Mouse (Mus musculus) midbrain, embryonic 14.5 days (tissue): Measurements from ENCODE around the gene Lclat1. TPM values are rescaled to one million over a fixed set of nuclear protein-coding genes. Genes with fewer than 3 reads are reported as not detected.

ENCODE experiments used
- ATAC-seq: fragments of 200-750 bp; cut with Nextera tagmentation; 2 replicates; pipeline ENCODE4 v1.8.0; 2017; ENCODE audit warnings: moderate number of reproducible peaks, moderate library complexity; ENCODE audit not compliant: low FRiP score, low TSS enrichment
- DNase-seq: peaks from one replicate; pipeline ENCODE4 v3.0.0-alpha.2; 2015
- H3K27ac ChIP-seq: fragments of 300-500 bp; sonication (generic); replicated peaks from 2 replicates; pipeline ENCODE4 v1.5.1; 2014; ENCODE audit warnings: mild to moderate bottlenecking, low read depth, low read length, moderate library complexity
- H3K27me3 ChIP-seq: fragments of 300-500 bp; sonication (generic); 2 replicates; pipeline ENCODE4 v1.6.1; 2014; ENCODE audit warnings: low read length, control low read depth, mixed read lengths; ENCODE audit not compliant: control insufficient read depth, insufficient read depth
- H3K36me3 ChIP-seq: fragments of 300-500 bp; sonication (generic); 2 replicates; pipeline ENCODE4 v1.6.1; 2014; ENCODE audit warnings: low read length, control low read depth; ENCODE audit not compliant: control insufficient read depth, insufficient read depth
- H3K4me1 ChIP-seq: fragments of 300-500 bp; sonication (generic); 2 replicates; pipeline ENCODE4 v1.6.1; 2014; ENCODE audit warnings: mild to moderate bottlenecking, antibody characterized with exemption, low read length, control low read depth; ENCODE audit not compliant: control insufficient read depth, insufficient read depth
- H3K4me2 ChIP-seq: fragments of 300-500 bp; sonication (generic); 2 replicates; pipeline ENCODE4 v1.6.1; 2014; ENCODE audit warnings: mild to moderate bottlenecking, low read length, moderate library complexity
- H3K4me3 ChIP-seq: fragments of 300-500 bp; sonication (generic); replicated peaks from 2 replicates; pipeline ENCODE4 v1.5.1; 2014; ENCODE audit warnings: low read depth, low read length
- H3K9ac ChIP-seq: fragments of 300-500 bp; sonication (generic); replicated peaks from 2 replicates; pipeline ENCODE4 v1.6.1; 2014; ENCODE audit warnings: mild to moderate bottlenecking, low read length, moderate library complexity
- H3K9me3 ChIP-seq: fragments of 300-500 bp; sonication (generic); 2 replicates; pipeline ENCODE4 v1.6.1; 2016; ENCODE audit warnings: low read length, control low read depth, mixed read lengths; ENCODE audit not compliant: control insufficient read depth
- WGBS: fragments of 180-500 bp; shearing (Covaris S2); extraction: QIAGEN DNeasy Blood & Tissue Kit; methylation state at CpG from one replicate; pipeline ENCODE4 v1.1.7; 2014; 5-methylcytosine and 5-hydroxymethylcytosine counted together
- polyA plus RNA-seq: library from polyadenylated mRNA; unstranded; fragments of >200 nt; fragmentation: Nextera tagmentation; extraction: Ambion mirVana; gene quantifications from 2 replicates; pipeline ENCODE4 v1.2.1, GENCODE M21; 2014

Gene Lclat1
- polyA plus RNA-seq, 1 experiment from 2014 or later, result 16.9 TPM

DNA sequence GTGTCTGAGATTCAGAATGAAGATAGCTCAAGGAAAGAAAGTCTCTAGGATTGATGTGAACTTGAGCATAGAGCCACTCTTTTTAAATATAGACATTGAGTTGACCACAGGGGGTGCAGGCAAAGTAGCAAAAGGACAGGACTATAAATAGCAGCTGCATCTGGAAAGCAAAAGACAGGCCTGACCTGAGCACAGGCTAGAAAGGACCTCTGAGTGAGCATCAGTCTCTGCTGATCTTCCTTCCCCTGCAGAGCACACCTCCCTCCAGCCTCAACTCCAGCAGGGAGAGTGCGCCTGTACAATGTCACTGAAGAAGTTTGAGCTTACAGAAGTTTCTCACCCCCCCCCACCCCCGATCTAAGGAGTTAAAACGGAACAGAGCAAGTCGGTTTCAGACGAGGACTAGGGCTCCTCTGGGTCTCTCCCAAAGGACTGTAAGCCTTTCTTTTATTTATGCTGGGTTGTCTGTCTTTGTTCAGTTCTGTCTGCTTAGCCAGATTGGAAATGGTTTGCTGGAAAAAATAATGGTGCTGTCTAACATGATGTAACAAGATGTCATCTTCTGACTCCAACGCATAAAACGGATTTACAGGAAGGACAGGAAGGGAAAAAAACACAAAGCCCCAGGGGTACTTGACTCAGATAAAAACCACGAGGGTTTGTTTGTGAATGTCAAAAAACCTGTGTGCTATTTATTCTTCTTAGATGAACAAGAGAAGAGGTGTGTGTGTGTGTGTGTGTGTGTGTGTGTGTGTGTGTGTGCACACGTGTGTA is 26.2 kb upstream of the Lclat1 start:
- H3K36me3 ChIP-seq, result no peaks in the 10 kb centered on the region
- no peaks in the 10 kb centered on the region for H3K27me3 ChIP-seq
- H3K27ac ChIP-seq, result no peak overlapping the region
- no peak overlapping the region for H3K9ac ChIP-seq
- ATAC-seq, result no peak
- no peak overlapping the region for H3K4me3 ChIP-seq
- H3K4me1 ChIP-seq, result no peaks in the 10 kb centered on the region
- no peak for DNase-seq
- no peak overlapping the region for H3K4me2 ChIP-seq
- 47% methylated on average over 9 of the region's 9 CpGs for WGBS
- H3K9me3 ChIP-seq, result no peaks in the 10 kb centered on the region

DNA sequence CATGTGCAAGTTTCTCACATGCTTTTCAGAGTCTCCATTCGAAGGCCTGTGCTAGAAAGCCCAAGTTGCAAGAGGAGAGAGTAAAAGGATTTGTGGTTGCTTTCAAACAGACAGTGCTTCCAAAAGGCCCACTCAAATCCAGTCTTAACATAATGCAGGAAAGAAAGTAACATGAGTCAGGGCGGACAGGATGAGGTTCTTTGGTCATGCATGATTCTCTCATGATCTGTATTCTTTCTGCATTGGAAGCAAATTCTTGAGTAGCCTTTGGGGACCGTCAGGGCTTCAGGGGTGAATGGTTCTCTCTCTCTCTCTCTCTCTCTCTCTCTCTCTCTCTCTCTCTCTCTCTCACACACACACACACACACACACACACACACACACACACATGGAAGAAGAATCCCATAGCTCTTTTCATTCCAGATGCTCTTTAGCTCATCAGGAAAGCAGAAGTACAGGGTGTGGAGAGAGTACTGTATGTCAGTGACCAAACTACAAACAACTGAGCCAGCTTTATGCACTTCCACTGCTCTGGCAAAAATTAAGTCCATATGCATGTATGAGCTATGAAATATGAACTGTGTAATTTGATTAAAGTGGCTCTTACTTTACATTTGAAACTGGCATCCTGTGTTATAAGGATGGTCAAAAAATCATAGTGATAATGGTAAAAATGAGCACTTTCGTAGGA is 25.1 kb upstream of the Lclat1 start:
- DNase-seq (no peak), ATAC-seq (no peak)
- Histone ChIP-seq H3K9me3 (no peaks in the 10 kb centered on the region), H3K4me3 (no peak overlapping the region), H3K36me3 (no peaks in the 10 kb centered on the region), H3K4me2 (no peak overlapping the region), H3K4me1 (no peaks in the 10 kb centered on the region), H3K27me3 (no peaks in the 10 kb centered on the region), H3K9ac (no peak overlapping the region), H3K27ac (no peak overlapping the region)
- WGBS, result 69% methylated on average over 4 of the region's 4 CpGs

DNA sequence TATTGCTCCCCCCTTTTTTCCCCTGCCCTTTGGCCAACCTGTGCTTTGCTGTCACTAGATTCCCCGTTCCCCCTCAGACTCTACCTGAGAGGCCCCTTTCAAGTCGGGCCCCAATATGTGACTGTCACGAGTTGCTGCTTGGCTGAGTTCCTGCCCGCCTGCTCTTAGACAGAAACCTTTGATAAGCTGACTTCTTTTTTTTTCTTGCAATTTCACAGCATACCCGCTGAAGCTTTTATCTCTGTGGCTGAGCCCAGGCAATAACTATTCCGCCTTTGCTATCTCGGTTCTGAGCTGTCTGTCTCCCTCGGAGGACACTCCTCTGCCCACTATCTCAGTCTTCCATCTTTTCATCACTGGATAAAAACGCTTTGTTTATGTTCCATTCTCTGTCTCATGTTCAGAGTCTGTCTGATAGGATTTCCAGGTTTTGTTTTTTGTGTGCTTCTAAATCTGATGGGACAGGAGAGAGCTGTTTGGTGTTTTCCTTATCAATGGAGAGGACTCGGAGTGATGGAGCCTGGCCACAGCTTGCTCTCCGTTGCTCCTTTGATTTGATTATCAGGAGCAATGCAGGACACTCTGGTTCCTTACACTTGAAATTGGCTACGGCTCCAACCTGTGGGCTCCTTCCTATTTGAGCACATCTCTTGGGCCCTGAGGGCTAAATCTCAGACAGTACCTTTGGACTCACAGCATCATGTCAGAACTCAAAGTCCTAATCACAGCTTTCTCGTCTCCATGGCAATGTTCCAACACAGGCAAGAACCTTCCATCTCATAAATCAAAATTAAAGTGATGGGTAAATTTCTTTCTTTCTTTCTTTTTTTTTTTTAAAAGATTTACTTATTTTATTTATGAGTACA is 20.5 kb upstream of the Lclat1 start:
- Histone ChIP-seq H3K9me3 (no peaks in the 10 kb centered on the region), H3K4me1 (no peaks in the 10 kb centered on the region), H3K27me3 (no peaks in the 10 kb centered on the region), H3K4me3 (no peak overlapping the region), H3K27ac (no peak overlapping the region), H3K36me3 (no peaks in the 10 kb centered on the region), H3K9ac (no peak overlapping the region), H3K4me2 (no peak overlapping the region)
- no peak for ATAC-seq
- 50% methylated on average over 13 of the region's 13 CpGs for WGBS
- DNase-seq, result peak; percentile 18

DNA sequence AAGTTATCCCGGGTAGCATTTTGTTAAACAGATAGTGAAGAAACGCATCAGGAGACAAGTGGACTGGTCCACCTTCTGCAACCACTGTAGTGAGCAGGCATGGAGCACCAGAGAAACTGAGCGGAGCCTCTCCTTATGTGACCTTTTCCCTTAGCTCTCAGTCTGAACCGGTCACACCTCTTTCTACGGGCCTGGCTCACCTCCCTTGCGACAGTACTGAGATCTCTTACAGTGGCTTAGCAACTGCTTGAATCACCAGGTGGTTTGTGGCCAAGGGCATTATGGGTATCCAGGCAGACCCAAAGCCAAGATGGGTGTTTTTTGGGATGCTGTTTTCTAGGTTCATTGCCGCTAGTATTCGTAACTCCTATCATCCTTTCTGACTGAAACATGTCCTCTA is 16.4 kb upstream of the Lclat1 start:
- no peak overlapping the region for H3K4me3 ChIP-seq
- no peak for ATAC-seq
- no peaks in the 10 kb centered on the region for H3K9me3 ChIP-seq
- H3K4me2 ChIP-seq, result no peak overlapping the region
- 94% methylated on average over 8 of the region's 8 CpGs for WGBS
- H3K27me3 ChIP-seq, result no peaks in the 10 kb centered on the region
- no peak overlapping the region for H3K9ac ChIP-seq
- no peaks in the 10 kb centered on the region for H3K36me3 ChIP-seq
- H3K4me1 ChIP-seq, result no peaks in the 10 kb centered on the region
- no peak for DNase-seq
- no peak overlapping the region for H3K27ac ChIP-seq

DNA sequence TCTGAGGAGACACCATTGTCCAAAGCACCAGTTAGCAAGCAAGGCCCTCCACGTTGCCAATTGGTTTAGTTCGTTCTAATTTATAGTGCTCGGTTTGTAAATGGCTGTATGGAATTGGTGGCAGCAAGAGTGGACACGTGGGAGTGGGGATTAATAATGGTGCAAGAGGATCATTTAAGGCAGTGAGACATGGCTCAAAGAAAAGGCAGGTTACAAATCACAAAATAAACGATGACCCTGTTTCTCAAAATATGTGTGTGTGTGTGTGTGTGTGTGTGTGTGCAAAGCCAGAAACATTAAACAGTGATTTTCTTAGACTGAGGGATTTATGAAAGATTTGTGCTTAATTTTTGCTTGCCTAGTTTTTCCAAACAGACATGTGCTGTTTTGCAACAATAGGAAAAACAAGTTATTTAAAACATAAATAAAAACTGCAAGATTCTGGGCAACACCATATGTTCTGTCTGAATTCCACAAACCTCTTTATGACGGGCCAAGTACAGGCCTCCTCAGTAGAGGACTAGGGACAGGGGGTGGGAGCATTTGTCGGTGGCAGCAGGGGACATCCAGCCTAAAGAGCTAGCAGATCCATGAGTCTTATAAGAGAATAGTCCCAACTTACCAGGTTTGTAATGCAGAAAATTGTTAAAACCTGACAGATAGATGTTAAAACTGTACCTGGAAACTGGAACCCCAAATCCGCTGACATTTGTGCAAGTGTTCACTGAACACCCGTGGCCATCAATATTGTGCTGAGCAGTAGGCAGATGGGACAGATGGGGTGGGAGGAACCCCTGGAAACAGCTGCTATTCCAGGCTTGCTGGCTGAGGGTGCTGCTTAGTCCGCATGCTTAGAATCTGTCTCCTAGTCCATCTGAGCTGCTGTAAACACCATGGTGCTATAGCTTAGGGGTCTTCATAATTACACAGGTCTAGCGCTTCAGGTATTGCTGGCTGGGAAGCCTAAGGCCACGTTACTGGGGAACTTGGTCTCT is 15.4 kb upstream of the Lclat1 start:
- Histone ChIP-seq H3K9ac (no peak overlapping the region), H3K36me3 (no peaks in the 10 kb centered on the region), H3K4me1 (no peaks in the 10 kb centered on the region), H3K4me2 (no peak overlapping the region), H3K27me3 (no peaks in the 10 kb centered on the region), H3K4me3 (no peak overlapping the region), H3K27ac (no peak overlapping the region), H3K9me3 (no peaks in the 10 kb centered on the region)
- WGBS, result 85% methylated on average over 12 of the region's 12 CpGs
- ATAC-seq (no peak), DNase-seq (no peak)

DNA sequence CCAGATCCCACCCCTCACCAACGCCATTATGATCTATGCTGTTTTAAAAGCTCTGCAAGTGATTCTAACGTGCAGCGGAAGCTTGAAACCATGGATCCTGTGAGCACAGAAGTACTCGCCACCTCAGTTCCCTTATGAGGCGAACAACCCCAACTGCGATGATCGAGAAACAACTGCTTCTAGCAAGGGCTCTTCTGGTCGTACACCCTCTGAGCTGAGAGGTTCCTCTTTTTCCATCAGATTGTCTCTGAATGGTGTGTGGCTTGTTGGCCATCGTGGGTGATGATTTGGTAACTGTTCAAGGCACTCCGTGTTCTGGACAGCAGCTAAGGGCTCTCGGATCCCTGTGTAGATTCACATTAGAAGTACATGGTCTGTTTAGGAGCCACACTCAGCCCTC is 12.7 kb upstream of the Lclat1 start:
- Histone ChIP-seq H3K9me3 (no peaks in the 10 kb centered on the region), H3K4me3 (no peak overlapping the region), H3K27me3 (no peaks in the 10 kb centered on the region), H3K27ac (no peak overlapping the region), H3K4me1 (no peaks in the 10 kb centered on the region), H3K9ac (no peak overlapping the region), H3K4me2 (no peak overlapping the region), H3K36me3 (no peaks in the 10 kb centered on the region)
- no peak for DNase-seq
- 88% methylated on average over 11 of the region's 11 CpGs for WGBS
- ATAC-seq, result no peak

DNA sequence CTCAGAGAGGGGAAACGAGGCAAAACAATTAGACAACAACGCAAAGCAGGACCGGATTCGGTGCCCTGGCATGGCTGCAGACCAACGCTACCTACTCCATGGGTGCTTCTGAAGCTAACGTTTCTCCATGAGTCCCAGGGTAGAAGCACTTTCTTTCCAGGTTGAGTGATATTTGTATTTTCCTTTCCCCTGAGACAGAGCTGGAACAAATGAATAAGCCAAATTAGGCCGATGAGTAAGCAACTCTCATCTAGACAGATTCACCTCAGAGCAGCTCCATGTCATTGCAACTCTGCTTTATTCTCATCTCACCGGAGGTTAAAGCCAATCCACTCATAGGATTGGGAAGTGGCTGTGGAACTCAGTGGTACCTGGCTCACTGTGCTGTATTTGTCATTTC is 12.2 kb upstream of the Lclat1 start:
- 93% methylated on average over 8 of the region's 8 CpGs for WGBS
- ATAC-seq, result no peak
- Histone ChIP-seq H3K9me3 (no peaks in the 10 kb centered on the region), H3K4me2 (no peak overlapping the region), H3K9ac (no peak overlapping the region), H3K36me3 (no peaks in the 10 kb centered on the region), H3K27ac (no peak overlapping the region), H3K4me3 (no peak overlapping the region), H3K27me3 (no peaks in the 10 kb centered on the region), H3K4me1 (no peaks in the 10 kb centered on the region)
- DNase-seq, result no peak

DNA sequence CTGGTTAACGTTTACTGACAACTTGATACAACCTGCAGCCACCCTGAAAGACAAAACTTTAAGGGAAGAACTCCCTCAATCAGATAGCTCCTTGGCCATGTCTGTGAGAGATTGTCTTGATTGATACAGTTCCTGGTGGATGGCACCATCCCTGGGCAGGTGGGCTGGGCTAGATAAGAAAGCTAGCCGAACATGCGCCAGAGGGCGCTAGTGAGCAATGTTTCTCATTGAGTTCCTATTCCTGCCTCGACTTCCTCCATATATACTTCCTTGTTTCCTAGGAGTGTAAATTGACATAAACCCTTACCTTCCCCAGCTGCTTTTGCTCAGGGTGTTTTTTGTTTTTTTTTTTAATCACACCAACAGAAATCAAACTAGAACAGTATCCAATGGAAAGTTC is 11.3 kb upstream of the Lclat1 start:
- peak; percentile 66 for DNase-seq
- ATAC-seq, result no peak
- Histone ChIP-seq H3K36me3 (no peaks in the 10 kb centered on the region), H3K27ac (no peak overlapping the region), H3K27me3 (no peaks in the 10 kb centered on the region), H3K4me3 (no peak overlapping the region), H3K9me3 (no peaks in the 10 kb centered on the region), H3K9ac (no peak overlapping the region), H3K4me1 (no peaks in the 10 kb centered on the region), H3K4me2 (no peak overlapping the region)
- 34% methylated on average over 5 of the region's 5 CpGs for WGBS
